Comparison of ENCODE assay signal across 12 mouse cellular contexts in the genomic region with DNA sequence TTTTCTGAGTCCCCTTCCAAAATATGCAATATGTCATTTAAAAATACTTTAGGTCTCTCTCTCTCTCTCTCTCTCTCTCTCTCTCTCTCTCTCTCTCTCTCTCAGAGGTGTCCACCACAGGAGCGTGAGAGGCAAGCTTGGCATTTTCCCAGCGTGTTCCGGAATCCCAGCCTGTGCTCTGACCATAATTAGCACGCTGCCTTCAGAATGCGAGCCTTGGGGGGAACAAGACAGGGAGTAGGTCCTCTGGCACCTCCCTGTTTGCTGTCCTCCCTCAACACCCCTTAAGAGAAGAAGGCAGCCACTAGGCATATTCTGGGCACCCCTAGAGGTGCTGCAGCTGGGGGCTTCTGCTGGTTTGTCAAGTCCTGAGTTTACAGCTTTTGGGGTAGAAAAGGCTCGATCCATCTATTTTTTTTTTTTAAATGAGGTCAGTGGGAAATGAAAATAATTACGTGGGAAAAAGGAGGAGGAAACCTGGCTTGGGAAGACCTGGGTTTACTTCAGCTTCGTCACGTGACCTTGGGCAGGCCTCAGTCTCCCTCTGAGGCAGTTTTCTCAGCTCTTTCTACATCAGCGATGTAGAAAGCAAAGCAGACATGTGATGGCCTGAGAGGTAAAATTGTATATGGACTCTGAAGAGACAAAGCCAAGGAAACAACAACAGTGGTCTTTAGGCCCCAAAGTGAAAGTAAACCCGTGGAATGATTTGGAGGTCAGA.
DNase-seq lines count a peak whose midpoint lies in the region; ATAC-seq and TF ChIP-seq lines count a peak whose summit lies in the region.
"Had no signal": no experiment of that assay in that cellular context is flagged by ENCODE, and none has a peak within 500 bp of the region (broad histone marks: within the 10 kb centered on the region; RNA-seq: fewer than 3 reads in every experiment).

No protein-coding gene starts in this region.

- no peaks in the 10 kb centered on the region for H3K4me1 ChIP-seq in lung, postnatal 0 days (ENCODE audit: insufficient read depth, low read depth, low read length)
- peaks cover 12% of the 10 kb centered on the region for H3K4me1 ChIP-seq in forebrain, embryonic 16.5 days (replicated peaks; ENCODE audit: control insufficient read depth, insufficient read depth, low read length)
- H3K4me1 ChIP-seq: liver, embryonic 13.5 days had no signal

- H3K27me3 ChIP-seq in lung, postnatal 0 days (replicated peaks; ENCODE audit: insufficient read depth, low read length): no peaks in the 10 kb centered on the region
- no peaks in the 10 kb centered on the region for H3K27me3 ChIP-seq in forebrain, embryonic 16.5 days (replicated peaks; ENCODE audit: control insufficient read depth, insufficient read depth, low read length)
- H3K27me3 ChIP-seq in myocyte (ENCODE audit: control insufficient read depth, insufficient read depth, insufficient read length): no peaks in the 10 kb centered on the region
- H3K27me3 ChIP-seq: liver, embryonic 13.5 days had no signal

- H3K27ac ChIP-seq in lung, postnatal 0 days (ENCODE audit: low read length): no peak overlapping the region
- H3K27ac ChIP-seq in forebrain, embryonic 16.5 days (ENCODE audit: low read length): peak overlapping the region; percentile 85
- H3K27ac ChIP-seq: liver, embryonic 13.5 days had no signal

- H3K9ac ChIP-seq in lung, postnatal 0 days (replicated peaks; ENCODE audit: low read depth): no peak overlapping the region
- H3K9ac ChIP-seq in forebrain, embryonic 16.5 days (replicated peaks; ENCODE audit: low read depth, low read length): no peak overlapping the region
- H3K9ac ChIP-seq: liver, embryonic 13.5 days had no signal

- TF ChIP-seq POLR2A in myocyte (IDR thresholded peaks at IDR 0.05; ENCODE audit: insufficient read length, low read depth): no peak

- no peak for TF ChIP-seq EP300 in lung, postnatal 0 days (IDR thresholded peaks at IDR 0.05)

- no peak for TF ChIP-seq CTCF in lung, postnatal 0 days (IDR thresholded peaks at IDR 0.05)

- no peaks in the 10 kb centered on the region for H3K79me2 ChIP-seq in myocyte (ENCODE audit: control insufficient read depth, insufficient read depth)

- H3K4me3 ChIP-seq in lung, postnatal 0 days (ENCODE audit: low read depth, low read length): no peak overlapping the region
- H3K4me3 ChIP-seq in forebrain, embryonic 16.5 days (replicated peaks; ENCODE audit: low read length): no peak overlapping the region
- H3K4me3 ChIP-seq in myocyte: no peak overlapping the region
- H3K4me3 ChIP-seq: liver, embryonic 13.5 days had no signal

- ATAC-seq in frontal cortex, adult (ENCODE audit: low TSS enrichment): 0 out of 2 replicates have a peak, but pooled peaks have one; percentile 21
- no peak; the same call in 1 of the 2 replicates for ATAC-seq in lung, postnatal 0 days
- ATAC-seq in forebrain, embryonic 16.5 days: peak; percentile 53
- ATAC-seq: CD4-positive, CD25-positive, alpha-beta regulatory T cell, adult 4 months had no signal

- H3ac ChIP-seq in myocyte (ENCODE audit: control insufficient read depth, insufficient read length): no peak overlapping the region

- WGBS in lung, postnatal 0 days: 61% methylated on average over 11 of the region's 11 CpGs
- 46% methylated on average over 11 of the region's 11 CpGs for WGBS in forebrain, embryonic 16.5 days

- H3K36me3 ChIP-seq in lung, postnatal 0 days (ENCODE audit: insufficient read depth, low read length): no peaks in the 10 kb centered on the region
- H3K36me3 ChIP-seq in forebrain, embryonic 16.5 days (ENCODE audit: control insufficient read depth, insufficient read depth): no peaks in the 10 kb centered on the region
- H3K36me3 ChIP-seq in myocyte (ENCODE audit: control insufficient read depth, insufficient read depth): no peaks in the 10 kb centered on the region
- H3K36me3 ChIP-seq: liver, embryonic 13.5 days had no signal

- H3K4me2 ChIP-seq in lung, postnatal 0 days (replicated peaks; ENCODE audit: low read depth, low read length): no peak overlapping the region
- H3K4me2 ChIP-seq in forebrain, embryonic 16.5 days (ENCODE audit: low read length): peak overlapping the region; percentile 40
- peak overlapping the region; percentile 36 for H3K4me2 ChIP-seq in myocyte (ENCODE audit: low read depth)
- H3K4me2 ChIP-seq: liver, embryonic 13.5 days had no signal

- H3K9me3 ChIP-seq in lung, postnatal 0 days (ENCODE audit: low read length): no peaks in the 10 kb centered on the region
- no peaks in the 10 kb centered on the region for H3K9me3 ChIP-seq in forebrain, embryonic 16.5 days (ENCODE audit: control insufficient read depth, low read length)
- H3K9me3 ChIP-seq: liver, embryonic 13.5 days had no signal

- no peak for DNase-seq in frontal cortex, postnatal 10 days (ENCODE audit: low spot score in 2 of 2)
- DNase-seq in lung, postnatal 0 days (ENCODE audit: low spot score): peak; percentile 43
- DNase-seq in lung, adult 18-20 months: no peak
- no peak for DNase-seq in spleen, postnatal 4 days (ENCODE audit: low spot score in 2 of 2)
- DNase-seq in cerebellum, adult 11 months: no peak
- DNase-seq: adrenal gland, postnatal 25 days; liver, embryonic 13.5 days; thymus, postnatal 36 days had no signal

TF ChIP-seq in myocyte, 11 proteins besides CTCF, POLR2A, EP300 and RAD21:
- TF ChIP-seq TCF12 (IDR thresholded peaks at IDR 0.05; ENCODE audit: insufficient read depth, poor library complexity, severe bottlenecking) (no peak), POLR2AphosphoS2 (IDR thresholded peaks at IDR 0.05; ENCODE audit: insufficient read length, low read depth) (no peak), REST (IDR thresholded peaks at IDR 0.05; ENCODE audit: insufficient read depth, insufficient read length) (no peak), CEBPB (IDR thresholded peaks at IDR 0.05; ENCODE audit: insufficient read depth, poor library complexity, severe bottlenecking) (no peak), MYOD1 (IDR thresholded peaks at IDR 0.05; ENCODE audit: control insufficient read depth in 1 of 3, insufficient read length in 2 of 3, low read depth in 2 of 3) (no peak), MAX (IDR thresholded peaks at IDR 0.05; ENCODE audit: low read depth) (no peak), TCF3 (IDR thresholded peaks at IDR 0.05; ENCODE audit: insufficient read length, low read depth) (no peak), SRF (IDR thresholded peaks at IDR 0.05; ENCODE audit: control insufficient read depth, insufficient read length, low read depth) (no peak), E2F4 (IDR thresholded peaks at IDR 0.05; ENCODE audit: insufficient read depth) (no peak), MYOG (IDR thresholded peaks at IDR 0.05; ENCODE audit: control insufficient read depth in 1 of 3, insufficient read depth in 1 of 3, insufficient read length in 2 of 3, low read depth in 2 of 3) (no peak), USF1 (IDR thresholded peaks at IDR 0.05; ENCODE audit: low read depth) (no peak)
